Mouse (Mus musculus): ENCODE data around the gene Trex2. TPM values are rescaled to one million over a fixed set of nuclear protein-coding genes. Genes with fewer than 3 reads are reported as not detected.
A peak's percentile ranks its signal among the peaks of the same experiment; 100 is the strongest.
"Not testable (repeated sequence)": the region's sequence is repeated elsewhere in the genome, so short reads cannot be mapped to it uniquely, and the experiment has no call there.

Trex2 gene
- polyA plus RNA-seq, 1 experiment from 2014 or later: not detected

GRCm38 (mm10) chrX:73398636-73399035 lies 36.5 kb downstream of the Trex2 start, which contains the start of gene Gm18336:
Gm18336 (minus strand) TSS chrX:73398736.
- 83% methylated on average over 1 of the region's 2 CpGs for WGBS
- H3K4me2 ChIP-seq (ENCODE audit: low read length); ATAC-seq; H3K4me3 ChIP-seq (ENCODE audit: low read length); H3K36me3 ChIP-seq (ENCODE audit: control insufficient read depth, insufficient read depth, low read length); H3K27me3 ChIP-seq (replicated peaks; ENCODE audit: control insufficient read depth, insufficient read depth, low read length); H3K9ac ChIP-seq (ENCODE audit: low read depth, low read length); H3K9me3 ChIP-seq (ENCODE audit: control insufficient read depth, low read length); H3K4me1 ChIP-seq (ENCODE audit: control insufficient read depth, insufficient read depth, low read depth, low read length); H3K27ac ChIP-seq (ENCODE audit: low read depth, low read length): not testable (repeated sequence)

- 92% methylated on average over 1 of the region's 1 CpGs for WGBS
- H3K4me2 ChIP-seq (ENCODE audit: low read length): no peak overlapping the region
- no peak for ATAC-seq
- H3K36me3 ChIP-seq (ENCODE audit: control insufficient read depth, insufficient read depth, low read length): no peaks in the 10 kb centered on the region
- H3K4me1 ChIP-seq (ENCODE audit: control insufficient read depth, insufficient read depth, low read depth, low read length): no peaks in the 10 kb centered on the region
- H3K4me3 ChIP-seq (ENCODE audit: low read length): no peak overlapping the region
- H3K27me3 ChIP-seq (replicated peaks; ENCODE audit: control insufficient read depth, insufficient read depth, low read length): no peaks in the 10 kb centered on the region
- H3K9ac ChIP-seq (ENCODE audit: low read depth, low read length): no peak overlapping the region
- no peak overlapping the region for H3K27ac ChIP-seq (ENCODE audit: low read depth, low read length)
- no peaks in the 10 kb centered on the region for H3K9me3 ChIP-seq (ENCODE audit: control insufficient read depth, low read length)
These were observed 38.7 kb downstream of the Trex2 start for GRCm38 (mm10) chrX:73396446-73396845.

GRCm38 (mm10) chrX:73391481-73391880 lies 43.7 kb downstream of the Trex2 start:
- H3K4me2 ChIP-seq (ENCODE audit: low read length): no peak overlapping the region
- H3K27me3 ChIP-seq (replicated peaks; ENCODE audit: control insufficient read depth, insufficient read depth, low read length): no peaks in the 10 kb centered on the region
- H3K9ac ChIP-seq (ENCODE audit: low read depth, low read length): no peak overlapping the region
- H3K4me1 ChIP-seq (ENCODE audit: control insufficient read depth, insufficient read depth, low read depth, low read length): no peaks in the 10 kb centered on the region
- H3K4me3 ChIP-seq (ENCODE audit: low read length): no peak overlapping the region
- no peaks in the 10 kb centered on the region for H3K36me3 ChIP-seq (ENCODE audit: control insufficient read depth, insufficient read depth, low read length)
- H3K27ac ChIP-seq (ENCODE audit: low read depth, low read length): no peak overlapping the region
- H3K9me3 ChIP-seq (ENCODE audit: control insufficient read depth, low read length): no peaks in the 10 kb centered on the region
- no peak for ATAC-seq
- 82% methylated on average over 4 of the region's 4 CpGs for WGBS

GRCm38 (mm10) chrX:73384924-73385323 lies 50.2 kb downstream of the Trex2 start:
- 0 out of 2 replicates have a peak, but pooled peaks have one; percentile 14 for ATAC-seq
- H3K9ac ChIP-seq (ENCODE audit: low read depth, low read length): no peak overlapping the region
- no peaks in the 10 kb centered on the region for H3K9me3 ChIP-seq (ENCODE audit: control insufficient read depth, low read length)
- WGBS: 32% methylated on average over 1 of the region's 1 CpGs
- no peak overlapping the region for H3K27ac ChIP-seq (ENCODE audit: low read depth, low read length)
- H3K27me3 ChIP-seq (replicated peaks; ENCODE audit: control insufficient read depth, insufficient read depth, low read length): no peaks in the 10 kb centered on the region
- no peak overlapping the region for H3K4me2 ChIP-seq (ENCODE audit: low read length)
- no peaks in the 10 kb centered on the region for H3K4me1 ChIP-seq (ENCODE audit: control insufficient read depth, insufficient read depth, low read depth, low read length)
- no peak overlapping the region for H3K4me3 ChIP-seq (ENCODE audit: low read length)
- H3K36me3 ChIP-seq (ENCODE audit: control insufficient read depth, insufficient read depth, low read length): no peaks in the 10 kb centered on the region

- H3K4me3 ChIP-seq (ENCODE audit: low read length): no peak overlapping the region
- peak; percentile 80 for ATAC-seq
- 42% methylated on average over 6 of the region's 6 CpGs for WGBS
- H3K36me3 ChIP-seq (ENCODE audit: control insufficient read depth, insufficient read depth, low read length): no peaks in the 10 kb centered on the region
- no peak overlapping the region for H3K4me2 ChIP-seq (ENCODE audit: low read length)
- H3K9me3 ChIP-seq (ENCODE audit: control insufficient read depth, low read length): no peaks in the 10 kb centered on the region
- H3K4me1 ChIP-seq (ENCODE audit: control insufficient read depth, insufficient read depth, low read depth, low read length): no peaks in the 10 kb centered on the region
- H3K9ac ChIP-seq (ENCODE audit: low read depth, low read length): no peak overlapping the region
- H3K27ac ChIP-seq (ENCODE audit: low read depth, low read length): no peak overlapping the region
- no peaks in the 10 kb centered on the region for H3K27me3 ChIP-seq (replicated peaks; ENCODE audit: control insufficient read depth, insufficient read depth, low read length)
These were observed 50.7 kb downstream of the Trex2 start for GRCm38 (mm10) chrX:73384419-73384818.

Other genes starting within 250 kb of the Trex2 start
- gene Xlr3b, start 243.1 kb downstream of the Trex2 start, polyA plus RNA-seq (2015; fragmentation: Nextera tagmentation; extraction: Ambion mirVana): 12.7 and 16.0 TPM in 2 replicates
- 0.66 and 0.75 TPM in 2 replicates for gene Xlr4b, start 221.0 kb downstream of the Trex2 start, polyA plus RNA-seq (2015; fragmentation: Nextera tagmentation; extraction: Ambion mirVana)
- 33.0 and 34.3 TPM in 2 replicates for gene F8a, start 207.1 kb downstream of the Trex2 start, polyA plus RNA-seq (2015; fragmentation: Nextera tagmentation; extraction: Ambion mirVana)
- not detected in 2 replicates for gene Xlr4c, start 192.2 kb downstream of the Trex2 start, polyA plus RNA-seq (2015; fragmentation: Nextera tagmentation; extraction: Ambion mirVana)
- gene Xlr3c, start 170.0 kb downstream of the Trex2 start, polyA plus RNA-seq (2015; fragmentation: Nextera tagmentation; extraction: Ambion mirVana): 0.11 TPM in 1 of 2 replicates, not detected in the other
- gene Xlr5a, start 142.4 kb downstream of the Trex2 start, polyA plus RNA-seq (2015; fragmentation: Nextera tagmentation; extraction: Ambion mirVana): not detected in 2 replicates
- not detected in 2 replicates for gene Xlr5c, start 142.4 kb downstream of the Trex2 start, polyA plus RNA-seq (2015; fragmentation: Nextera tagmentation; extraction: Ambion mirVana)
- not detected in 2 replicates for gene Gm45015, start 98.5 kb downstream of the Trex2 start, polyA plus RNA-seq (2015; fragmentation: Nextera tagmentation; extraction: Ambion mirVana)
- gene Zfp275, start 92.7 kb downstream of the Trex2 start, polyA plus RNA-seq (2015; fragmentation: Nextera tagmentation; extraction: Ambion mirVana): 8.4 and 12.5 TPM in 2 replicates
- 0.09 and 0.15 TPM in 2 replicates for gene Gm18336, start 36.6 kb downstream of the Trex2 start, polyA plus RNA-seq (2015; fragmentation: Nextera tagmentation; extraction: Ambion mirVana)
- gene Zfp92, start 24.2 kb downstream of the Trex2 start, polyA plus RNA-seq (2015; fragmentation: Nextera tagmentation; extraction: Ambion mirVana): 1.7 and 1.9 TPM in 2 replicates
- gene Haus7, start 23.7 kb upstream of the Trex2 start, polyA plus RNA-seq (2015; fragmentation: Nextera tagmentation; extraction: Ambion mirVana): 68.4 and 70.7 TPM in 2 replicates
- gene Bgn, start 48.3 kb upstream of the Trex2 start, polyA plus RNA-seq (2015; fragmentation: Nextera tagmentation; extraction: Ambion mirVana): 23.2 and 40.9 TPM in 2 replicates
- 8.9 and 9.1 TPM in 2 replicates for gene Atp2b3, start 67.7 kb upstream of the Trex2 start, polyA plus RNA-seq (2015; fragmentation: Nextera tagmentation; extraction: Ambion mirVana)
- gene Dusp9, start 204.1 kb upstream of the Trex2 start, polyA plus RNA-seq (2015; fragmentation: Nextera tagmentation; extraction: Ambion mirVana): 0.67 and 0.84 TPM in 2 replicates
- 176 and 194 TPM in 2 replicates for gene Pnck, start 224.8 kb upstream of the Trex2 start, polyA plus RNA-seq (2015; fragmentation: Nextera tagmentation; extraction: Ambion mirVana)
- 6.0 and 7.1 TPM in 2 replicates for gene Slc6a8, start 237.8 kb upstream of the Trex2 start, polyA plus RNA-seq (2015; fragmentation: Nextera tagmentation; extraction: Ambion mirVana)

All from hindbrain, embryonic 16.5 days (tissue).